Mouse (Mus musculus) lung, embryonic 14.5 days (tissue): ENCODE data around the gene Magi1. TPM values are rescaled to one million over a fixed set of nuclear protein-coding genes. Genes with fewer than 3 reads are reported as not detected.
A peak's percentile ranks its signal among the peaks of the same experiment; 100 is the strongest.

ENCODE experiments used
- ATAC-seq: fragments of 200-750 bp; cut with Nextera tagmentation; 2 replicates; pipeline ENCODE4 v1.8.0; 2017; ENCODE audit warnings: mild to moderate bottlenecking, moderate TSS enrichment, moderate library complexity; ENCODE audit not compliant: insufficient read depth
- DNase-seq: peaks from one replicate; pipeline ENCODE4 v3.0.0-alpha.2; 2015
- H3K27ac ChIP-seq: fragments of 300-500 bp; sonication (generic); 2 replicates; pipeline ENCODE4 v1.5.1; 2014; ENCODE audit warnings: low read depth, mild to moderate bottlenecking, moderate library complexity
- H3K27me3 ChIP-seq: fragments of 300-500 bp; sonication (generic); 2 replicates; pipeline ENCODE4 v1.6.1; 2014; ENCODE audit warnings: low read length, control low read depth; ENCODE audit not compliant: insufficient read depth
- H3K36me3 ChIP-seq: fragments of 300-500 bp; sonication (generic); 2 replicates; pipeline ENCODE4 v1.6.1; 2014; ENCODE audit warnings: control low read depth; ENCODE audit not compliant: insufficient read depth
- H3K4me1 ChIP-seq: fragments of 300-500 bp; sonication (generic); 2 replicates; pipeline ENCODE4 v1.6.1; 2014; ENCODE audit warnings: antibody characterized with exemption, control low read depth; ENCODE audit not compliant: insufficient read depth
- H3K4me2 ChIP-seq: fragments of 300-500 bp; sonication (generic); 2 replicates; pipeline ENCODE4 v1.6.1; 2014; ENCODE audit warnings: mild to moderate bottlenecking
- H3K4me3 ChIP-seq: fragments of 300-500 bp; sonication (generic); 2 replicates; pipeline ENCODE4 v1.5.1; 2014; ENCODE audit warnings: low read depth, low read length
- H3K9ac ChIP-seq: fragments of 300-500 bp; sonication (generic); 2 replicates; pipeline ENCODE4 v1.6.1; 2014
- H3K9me3 ChIP-seq: fragments of 300-500 bp; sonication (generic); 2 replicates; pipeline ENCODE4 v1.6.1; 2016; ENCODE audit warnings: low read depth, low read length, control low read depth
- CTCF ChIP-seq: IDR thresholded peaks from 2 replicates; pipeline ENCODE4 v1.5.1; 2016; ENCODE audit warnings: antibody characterized with exemption, low read depth
- WGBS: fragments of 180-500 bp; shearing (Covaris S2); extraction: QIAGEN DNeasy Blood & Tissue Kit; methylation state at CpG from one replicate; pipeline ENCODE4 v1.1.7; 2014; 5-methylcytosine and 5-hydroxymethylcytosine counted together
- polyA plus RNA-seq: library from polyadenylated mRNA; unstranded; fragments of >200 nt; fragmentation: Nextera tagmentation; extraction: Ambion mirVana; gene quantifications from 2 replicates; pipeline ENCODE4 v1.2.1, GENCODE M21; 2014

The Magi1 gene
- polyA plus RNA-seq, 1 experiment from 2014 or later: 10.1 TPM

DNA sequence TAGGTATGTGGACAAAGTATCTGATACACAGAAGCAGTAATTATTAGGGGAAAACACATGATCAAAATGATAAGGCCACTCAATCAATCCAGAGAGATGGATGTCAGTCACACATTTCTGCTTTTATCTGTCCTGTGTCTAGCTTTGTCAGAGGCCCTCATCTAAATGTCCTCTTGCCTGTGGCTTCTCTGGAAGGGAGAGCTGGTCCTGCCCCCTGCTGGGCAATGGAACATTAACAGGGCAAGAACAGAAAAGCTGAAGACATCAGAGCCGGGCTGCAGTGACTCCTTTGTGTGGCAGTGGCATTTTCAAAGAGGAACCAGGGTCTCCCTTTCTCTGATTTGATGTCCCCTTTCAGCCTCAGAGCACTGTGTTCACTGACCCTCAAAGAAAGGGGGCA, 229.8 kb downstream of the Magi1 start:
- H3K27me3 ChIP-seq: no peaks in the 10 kb centered on the region
- peak; percentile 63 for TF ChIP-seq CTCF
- ATAC-seq (no peak), DNase-seq (peak; percentile 62)
- H3K4me3 ChIP-seq: no peak overlapping the region
- H3K9me3 ChIP-seq: no peaks in the 10 kb centered on the region
- no peaks in the 10 kb centered on the region for H3K4me1 ChIP-seq
- 39% methylated on average over 1 of the region's 1 CpGs for WGBS
- no peak overlapping the region for H3K4me2 ChIP-seq
- no peak overlapping the region for H3K9ac ChIP-seq
- no peaks in the 10 kb centered on the region for H3K36me3 ChIP-seq
- no peak overlapping the region for H3K27ac ChIP-seq

- H3K4me1 ChIP-seq: no peaks in the 10 kb centered on the region
- H3K9me3 ChIP-seq: no peaks in the 10 kb centered on the region
- 81% methylated on average over 4 of the region's 4 CpGs for WGBS
- 0 out of 2 replicates have a peak, but pooled peaks cover 5% of the 10 kb centered on the region for H3K36me3 ChIP-seq
- DNase-seq (no peak), ATAC-seq (no peak)
- H3K4me2 ChIP-seq: no peak overlapping the region
- H3K27ac ChIP-seq: no peak overlapping the region
- H3K27me3 ChIP-seq: no peaks in the 10 kb centered on the region
- no peak for TF ChIP-seq CTCF
- H3K9ac ChIP-seq: no peak overlapping the region
- no peak overlapping the region for H3K4me3 ChIP-seq
Observed at GRCm38 (mm10) chr6:94045180-94045579, 238.5 kb downstream of the Magi1 start.

DNA sequence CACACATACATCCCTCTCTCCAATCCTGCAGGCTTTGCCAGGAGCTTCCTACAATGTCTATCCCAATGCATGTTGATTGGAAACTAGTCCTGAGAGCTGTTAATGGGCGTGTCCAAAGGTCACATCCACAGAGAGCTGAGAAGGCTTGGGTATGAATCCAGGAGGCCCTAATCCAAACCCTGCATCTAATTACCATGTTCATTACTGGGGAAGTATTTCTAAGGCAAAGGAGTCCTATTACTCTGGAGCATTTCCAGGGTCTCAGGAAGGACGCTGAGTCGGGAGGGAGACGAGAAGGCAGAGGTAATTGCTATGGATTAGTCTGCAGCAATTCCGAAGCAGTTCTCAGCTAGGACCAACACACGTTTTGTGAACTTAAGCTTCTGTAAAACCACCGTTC, 240.3 kb downstream of the Magi1 start:
- no peak for ATAC-seq
- WGBS: 72% methylated on average over 7 of the region's 7 CpGs
- H3K27ac ChIP-seq: no peak overlapping the region

DNA sequence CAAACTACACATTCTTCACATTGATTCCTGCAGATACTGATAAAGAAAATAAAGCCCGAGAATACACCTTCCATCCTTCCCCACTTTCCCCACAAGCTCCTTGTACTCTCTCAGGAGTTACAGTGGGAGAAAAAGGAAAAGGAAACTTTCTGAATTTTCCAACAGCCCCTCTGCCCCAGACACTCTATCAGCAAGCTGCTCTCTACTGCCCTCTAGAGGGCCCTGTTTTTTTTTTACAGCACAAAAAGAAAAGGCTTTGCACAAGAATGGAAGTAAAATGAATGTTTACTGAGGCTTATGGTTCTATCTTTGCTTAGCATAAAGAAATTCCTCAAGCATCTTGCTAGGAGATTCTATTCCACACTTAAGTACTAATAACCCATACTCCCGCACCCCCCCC, 243.6 kb downstream of the Magi1 start:
- H3K4me3 ChIP-seq: no peak overlapping the region
- peak; percentile 68 for TF ChIP-seq CTCF
- H3K27me3 ChIP-seq: no peaks in the 10 kb centered on the region
- no peaks in the 10 kb centered on the region for H3K36me3 ChIP-seq
- no peak overlapping the region for H3K9ac ChIP-seq
- WGBS: 55% methylated on average over 2 of the region's 2 CpGs
- no peak overlapping the region for H3K4me2 ChIP-seq
- no peaks in the 10 kb centered on the region for H3K9me3 ChIP-seq
- no peak overlapping the region for H3K27ac ChIP-seq
- ATAC-seq (no peak), DNase-seq (peak; percentile 79)
- no peaks in the 10 kb centered on the region for H3K4me1 ChIP-seq

More for the DNA sequence above, 240.3 kb downstream of the Magi1 start:
- no peak for TF ChIP-seq CTCF
- no peak for DNase-seq
- Histone ChIP-seq H3K9me3 (no peaks in the 10 kb centered on the region), H3K4me2 (no peak overlapping the region), H3K9ac (no peak overlapping the region), H3K4me1 (no peaks in the 10 kb centered on the region), H3K4me3 (no peak overlapping the region), H3K36me3 (0 out of 2 replicates have a peak, but pooled peaks cover 2% of the 10 kb centered on the region), H3K27me3 (no peaks in the 10 kb centered on the region)

DNA sequence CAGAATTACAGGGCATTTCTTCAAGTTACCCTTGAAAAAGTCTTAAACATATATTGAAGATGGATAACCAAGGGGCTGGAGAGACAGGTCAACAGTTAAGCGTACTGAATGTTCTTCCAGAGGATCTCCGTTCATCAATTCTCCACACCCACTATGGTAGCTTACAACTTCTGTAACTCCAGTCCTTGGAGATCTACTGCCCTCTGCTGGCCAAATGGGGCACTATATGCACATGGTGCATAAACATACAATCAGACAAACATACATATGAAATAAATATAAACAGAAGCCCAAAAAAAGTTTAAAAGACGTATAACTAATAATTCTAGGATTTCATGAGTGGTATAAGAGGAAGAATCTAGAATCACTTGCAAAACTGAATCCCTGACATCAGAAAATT, 244.8 kb downstream of the Magi1 start:
- WGBS: 94% methylated on average over 3 of the region's 3 CpGs
- no peaks in the 10 kb centered on the region for H3K4me1 ChIP-seq
- H3K4me3 ChIP-seq: no peak overlapping the region
- H3K27me3 ChIP-seq: no peaks in the 10 kb centered on the region
- H3K9ac ChIP-seq: no peak overlapping the region
- H3K4me2 ChIP-seq: no peak overlapping the region
- ATAC-seq: no peak
- H3K36me3 ChIP-seq: no peaks in the 10 kb centered on the region
- DNase-seq: peak; percentile 18
- H3K9me3 ChIP-seq: no peaks in the 10 kb centered on the region
- TF ChIP-seq CTCF: peak; percentile 51
- H3K27ac ChIP-seq: no peak overlapping the region

DNA sequence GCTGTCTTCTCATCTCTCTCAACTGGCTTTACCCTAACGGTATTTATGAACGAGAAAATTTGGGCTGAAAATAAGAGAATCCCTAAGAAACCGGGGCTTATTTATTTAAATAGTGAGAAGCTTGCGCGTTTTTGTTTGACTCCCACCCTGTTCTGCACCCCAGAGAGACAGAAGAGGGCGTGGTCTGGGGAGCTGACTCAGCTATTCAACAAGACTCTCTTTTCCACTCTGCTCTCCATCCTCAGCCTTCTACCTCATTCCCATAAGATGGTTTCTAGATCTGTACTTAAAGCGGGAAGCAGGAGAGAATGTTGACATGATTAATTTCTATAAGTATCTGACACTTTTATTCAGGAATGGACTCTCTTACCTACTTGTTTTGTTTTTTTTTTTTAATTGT, 247.2 kb downstream of the Magi1 start:
- H3K27ac ChIP-seq: no peak overlapping the region
- no peaks in the 10 kb centered on the region for H3K4me1 ChIP-seq
- no peaks in the 10 kb centered on the region for H3K9me3 ChIP-seq
- H3K27me3 ChIP-seq: no peaks in the 10 kb centered on the region
- no peak overlapping the region for H3K4me3 ChIP-seq
- 48% methylated on average over 7 of the region's 7 CpGs for WGBS
- H3K9ac ChIP-seq: no peak overlapping the region
- DNase-seq: peak; percentile 4
- no peak for TF ChIP-seq CTCF
- H3K4me2 ChIP-seq: no peak overlapping the region
- H3K36me3 ChIP-seq: no peaks in the 10 kb centered on the region
- ATAC-seq: no peak

GRCm38 (mm10) chr6:94026361-94026760, 257.4 kb downstream of the Magi1 start:
- WGBS: 78% methylated on average over 9 of the region's 9 CpGs
- no peaks in the 10 kb centered on the region for H3K36me3 ChIP-seq
- H3K4me2 ChIP-seq: no peak overlapping the region
- no peak overlapping the region for H3K9ac ChIP-seq
- H3K4me1 ChIP-seq: no peaks in the 10 kb centered on the region
- no peak overlapping the region for H3K4me3 ChIP-seq
- no peak for DNase-seq
- ATAC-seq: no peak
- no peak overlapping the region for H3K27ac ChIP-seq
- H3K9me3 ChIP-seq: no peaks in the 10 kb centered on the region
- H3K27me3 ChIP-seq: no peaks in the 10 kb centered on the region
- TF ChIP-seq CTCF: no peak

DNA sequence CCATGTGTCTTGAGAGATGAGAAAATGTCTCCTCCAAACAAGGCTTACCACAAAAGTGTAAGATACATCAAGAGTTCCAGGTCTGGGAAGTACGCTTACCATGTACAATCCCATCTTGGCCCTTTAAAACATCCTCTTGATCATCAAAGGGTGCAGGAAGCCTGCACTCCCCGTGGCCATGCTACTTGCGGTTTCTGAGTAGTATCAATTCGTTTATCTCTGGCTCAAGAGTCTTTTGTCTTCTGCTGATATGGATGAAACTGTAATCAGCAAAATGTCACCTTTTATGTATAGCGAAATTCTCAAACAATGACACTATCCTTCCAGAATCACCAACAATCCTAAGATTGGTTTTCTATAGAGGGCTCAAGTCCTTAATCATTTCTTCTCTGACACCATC, 261.3 kb downstream of the Magi1 start:
- Histone ChIP-seq H3K9ac (no peak overlapping the region), H3K4me3 (no peak overlapping the region), H3K9me3 (no peaks in the 10 kb centered on the region), H3K36me3 (no peaks in the 10 kb centered on the region), H3K27me3 (no peaks in the 10 kb centered on the region), H3K27ac (no peak overlapping the region), H3K4me1 (no peaks in the 10 kb centered on the region), H3K4me2 (no peak overlapping the region)
- no peak for TF ChIP-seq CTCF
- DNase-seq (no peak), ATAC-seq (no peak)
- WGBS: 72% methylated on average over 5 of the region's 5 CpGs
